Mouse (Mus musculus) A20 (cell line): ENCODE measurements at regions not wholly inside any gene's neighbourhood (a gene's known extent, or its start where the extent isn't known, plus 50 kb on each side); places are given as distances from the start of the nearest gene placed in this dataset.

Source experiments
- DNase-seq: peaks from one replicate; pipeline ENCODE4 v3.0.0-alpha.2; 2011; ENCODE audit warnings: low read depth, low spot score

DNA sequence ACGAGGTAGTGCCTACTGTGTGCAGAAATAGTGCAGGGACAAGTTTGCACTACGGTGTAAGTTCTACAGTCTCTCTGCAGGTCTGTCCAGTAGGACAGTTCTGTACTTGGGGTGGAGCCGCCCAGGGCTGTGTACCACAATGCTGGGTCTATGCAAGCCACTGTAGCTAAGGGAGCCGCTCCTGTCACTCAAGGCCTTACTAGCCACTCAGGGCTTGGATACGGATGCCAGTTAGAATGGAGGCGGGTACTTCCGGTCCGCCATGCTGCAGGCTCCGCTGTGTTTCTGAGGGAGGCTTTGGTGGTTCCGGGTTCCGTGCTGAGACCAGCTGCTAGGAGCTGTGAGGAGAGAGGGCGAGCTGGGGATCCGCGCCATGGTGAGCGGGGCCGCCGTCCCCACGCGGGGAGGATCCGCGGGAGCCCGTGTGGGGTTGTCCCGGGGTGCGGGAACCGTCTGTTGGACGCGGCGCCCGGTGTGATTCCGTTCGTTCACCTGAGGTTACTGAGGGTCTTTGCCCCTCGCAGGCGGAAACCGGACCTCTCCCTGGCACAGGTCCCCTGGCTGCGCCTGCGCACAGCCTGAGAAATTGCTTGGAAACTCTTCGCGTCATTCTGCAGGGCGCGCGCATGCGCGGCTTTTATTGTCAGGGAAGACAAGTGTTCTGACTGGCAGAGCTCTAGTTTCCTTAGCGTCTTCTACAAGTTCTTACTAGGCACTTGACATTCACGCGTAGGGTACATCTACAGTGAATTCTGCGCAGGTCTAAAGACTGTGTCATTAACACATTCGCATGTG lies 51.0 kb upstream of the Zfp873 start:
- peak; percentile 91 for DNase-seq
